In the genomic region with DNA sequence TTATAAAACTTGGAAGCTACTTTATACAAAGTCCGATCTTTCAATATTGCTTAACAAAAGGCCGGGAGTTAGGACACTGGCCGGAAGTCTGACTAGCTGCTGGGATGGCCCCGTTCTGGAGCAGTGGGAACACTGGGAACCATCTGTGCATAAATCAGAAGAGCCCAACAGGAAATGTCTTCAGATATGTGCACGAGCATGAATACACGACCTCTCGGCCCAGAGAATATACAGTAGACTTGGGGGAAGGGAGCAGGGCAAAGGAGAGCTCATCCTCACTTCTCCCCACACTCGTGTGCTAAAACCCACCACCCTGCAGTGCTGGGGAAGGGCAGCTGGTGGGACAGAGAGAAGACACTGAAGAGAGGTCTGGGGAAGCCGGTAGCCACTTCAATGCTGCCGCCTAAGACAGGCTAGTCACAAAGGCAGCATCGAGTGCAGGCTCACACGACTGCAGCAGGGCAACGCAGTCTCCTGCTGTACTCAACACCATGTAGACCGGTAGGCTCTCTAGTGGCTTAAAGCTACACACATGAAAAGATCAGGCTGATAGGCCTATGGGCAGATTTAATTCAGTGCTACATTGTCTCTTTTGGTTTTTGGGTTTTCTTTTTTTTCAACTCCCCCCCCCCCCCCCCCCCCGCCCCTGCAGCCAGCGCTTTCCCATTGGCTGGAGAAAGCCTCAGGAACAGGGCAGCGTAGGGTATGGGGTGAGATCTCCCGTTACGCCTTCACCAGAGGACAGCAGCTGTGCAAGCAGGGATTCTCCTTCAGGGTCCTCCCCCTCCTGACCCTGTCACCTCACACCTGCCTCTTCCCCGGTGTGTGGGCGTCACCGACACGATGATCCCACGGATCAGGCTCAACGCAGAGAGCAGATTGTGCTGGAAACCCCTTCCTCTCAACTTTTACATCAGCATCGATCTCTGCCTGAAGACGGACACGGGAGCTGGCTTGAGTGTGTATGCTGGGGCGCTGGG, we compare ENCODE assay signal across 8 mouse cellular contexts. TPM values are rescaled to one million over a fixed set of nuclear protein-coding genes. Genes with fewer than 3 reads are reported as not detected.
DNase-seq lines count a peak whose midpoint lies in the region; ATAC-seq lines count a peak whose summit lies in the region.

No protein-coding gene starts in this region.

- intact Hi-C loops in heart, postnatal 25 days (cut with DNase I) = no loop called here

- H3K4me1 ChIP-seq in heart, embryonic 16.5 days (ENCODE audit: control insufficient read depth, insufficient read depth, low read length) = peaks cover 15% of the 10 kb centered on the region
- H3K4me1 ChIP-seq in midbrain, embryonic 12.5 days = peaks cover 14% of the 10 kb centered on the region; the same call in 1 of the 2 replicates

- H3K9ac ChIP-seq in heart, embryonic 16.5 days (ENCODE audit: low read length) = peak overlapping the region; percentile 59; the same call in 1 of the 2 replicates
- H3K9ac ChIP-seq in midbrain, embryonic 12.5 days (replicated peaks) = 0 out of 2 replicates have a peak overlapping the region, but pooled peaks have one; percentile 6

- H3K36me3 ChIP-seq in heart, embryonic 16.5 days (ENCODE audit: control insufficient read depth, insufficient read depth) = peaks cover 28% of the 10 kb centered on the region
- H3K36me3 ChIP-seq in midbrain, embryonic 12.5 days = peaks cover 36% of the 10 kb centered on the region

- H3K4me3 ChIP-seq in heart, embryonic 16.5 days (ENCODE audit: low read length) = peak overlapping the region; percentile 25
- peak overlapping the region; percentile 19 for H3K4me3 ChIP-seq in midbrain, embryonic 12.5 days

- peak overlapping the region; percentile 54 for H3K4me2 ChIP-seq in heart, embryonic 16.5 days (ENCODE audit: low read depth, low read length)
- peak overlapping the region; percentile 43 for H3K4me2 ChIP-seq in midbrain, embryonic 12.5 days (replicated peaks)

- no peak for ATAC-seq in heart, embryonic 16.5 days (replicated peaks; ENCODE audit: extremely low read depth, insufficient read depth, low FRiP score)
- ATAC-seq in midbrain, embryonic 12.5 days (ENCODE audit: low FRiP score, low read depth) = peak; percentile 56

- peak overlapping the region; percentile 40 for H3K27ac ChIP-seq in heart, embryonic 16.5 days (ENCODE audit: low read length)
- peak overlapping the region; percentile 39 for H3K27ac ChIP-seq in midbrain, embryonic 12.5 days (replicated peaks)

- peak; percentile 96 for DNase-seq in heart, adult 11 months
- DNase-seq in heart, postnatal 25 days (ENCODE audit: low spot score) = no peak
- peak; percentile 45 to 75 for DNase-seq in kidney, postnatal 25 days
- DNase-seq in spleen, adult 12 weeks (ENCODE audit: low spot score) = no peak
- no peak for DNase-seq in spleen, postnatal 36 days (ENCODE audit: low spot score in 2 of 2)
- no peak for DNase-seq in testis, postnatal 10 days (ENCODE audit: low spot score)

- no peaks in the 10 kb centered on the region for H3K9me3 ChIP-seq in heart, embryonic 16.5 days (replicated peaks; ENCODE audit: control insufficient read depth, low read length)
- H3K9me3 ChIP-seq in midbrain, embryonic 12.5 days = no peaks in the 10 kb centered on the region

- H3K27me3 ChIP-seq in heart, embryonic 16.5 days (ENCODE audit: control insufficient read depth, insufficient read depth, low read length) = no peaks in the 10 kb centered on the region
- no peaks in the 10 kb centered on the region; the same call in 1 of the 2 replicates for H3K27me3 ChIP-seq in midbrain, embryonic 12.5 days

- WGBS in heart, embryonic 16.5 days = 28% methylated on average over 28 of the region's 29 CpGs
- 30% methylated on average over 27 of the region's 29 CpGs for WGBS in midbrain, embryonic 12.5 days

RNA-seq across cellular contexts. Expression of a gene that starts 52.1 kb away (rescaled TPM):
- 1 to 10 TPM; 1.5 to 2.0 TPM for total RNA-seq in heart, postnatal 25 days (2021)
- polyA plus RNA-seq in heart, embryonic 16.5 days (2015; fragmentation: Nextera tagmentation; extraction: Ambion mirVana) = 14.5 and 15.3 TPM in 2 replicates
- polyA plus RNA-seq in midbrain, embryonic 12.5 days (2016; fragmentation: Nextera tagmentation; extraction: Ambion mirVana) = 35.3 and 36.4 TPM in 2 replicates

Comparison
In these comparisons a context has a peak if more than half of its experiments do, and no peak if none do; other contexts are left out.
1. DNase-seq: peak in heart, adult 11 months (single experiment) and kidney, postnatal 25 days (2 of 2); none in heart, postnatal 25 days (single experiment), spleen, adult 12 weeks (single experiment), spleen, postnatal 36 days (0 of 2) and testis, postnatal 10 days (single experiment).